Mouse (Mus musculus): Measurements from ENCODE around the gene Duxbl1. TPM values are rescaled to one million over a fixed set of nuclear protein-coding genes. Genes with fewer than 3 reads are reported as not detected.
"Not testable (repeated sequence)": the region's sequence is repeated elsewhere in the genome, so short reads cannot be mapped to it uniquely, and the experiment has no call there.

Duxbl1 gene
- not detected for polyA plus RNA-seq (2017; shearing (Covaris generic))

- not testable (repeated sequence) for ATAC-seq
Measured at GRCm38 (mm10) chr14:25978371-25979241, at the start of gene Duxbl1. Gene Duxbl1, plus strand, starts transcription at chr14:25978577.

GRCm38 (mm10) chr14:25936867-25937630, 41.3 kb upstream of the Duxbl1 start:
- not testable (repeated sequence) for ATAC-seq

DNA sequence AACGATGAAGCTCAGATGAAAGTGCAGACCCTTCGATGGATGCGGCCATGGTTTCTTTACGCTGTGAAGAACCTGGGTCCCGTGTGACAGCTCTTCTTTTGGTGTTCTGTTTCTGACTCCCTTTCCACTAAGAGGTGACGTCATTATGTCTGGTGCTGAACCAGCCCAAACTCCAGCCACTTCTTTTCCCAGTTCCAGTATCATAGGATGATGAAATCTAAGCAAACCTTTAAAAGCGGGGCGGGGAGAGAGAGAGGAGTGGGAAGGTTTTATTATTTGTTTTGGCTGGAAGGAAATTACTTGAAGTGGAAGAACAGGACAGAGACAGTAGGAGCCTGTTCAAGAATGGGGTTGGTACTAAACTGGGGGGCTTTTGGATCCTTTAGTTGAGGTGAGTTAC, 40.4 kb upstream of the Duxbl1 start, which contains the start of gene Cphx1:
Gene Cphx1, plus strand, starts transcription at position 301 of the 400 bp plus-strand sequence.
- ATAC-seq, result not testable (repeated sequence)

DNA sequence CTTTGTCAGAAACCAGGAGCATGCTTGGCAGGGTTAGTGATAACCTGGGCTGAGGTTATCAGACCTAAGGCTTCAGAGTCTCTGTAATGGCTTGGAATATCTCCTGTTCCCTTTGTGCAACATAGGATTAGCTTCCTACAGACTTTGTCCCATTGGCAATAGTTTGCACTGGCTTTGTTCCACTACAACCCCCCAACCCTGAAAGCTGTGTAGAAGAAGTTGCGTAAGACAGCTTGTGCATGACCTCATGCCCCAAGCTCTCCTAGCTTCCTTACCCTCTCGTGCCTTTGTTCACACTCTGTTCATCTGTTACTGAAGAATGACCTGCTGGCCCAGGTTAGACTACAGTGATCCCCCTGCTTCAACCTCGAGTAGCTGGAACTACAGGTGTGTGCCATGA, 20.5 kb upstream of the Duxbl1 start:
- ATAC-seq, result not testable (repeated sequence)

DNA sequence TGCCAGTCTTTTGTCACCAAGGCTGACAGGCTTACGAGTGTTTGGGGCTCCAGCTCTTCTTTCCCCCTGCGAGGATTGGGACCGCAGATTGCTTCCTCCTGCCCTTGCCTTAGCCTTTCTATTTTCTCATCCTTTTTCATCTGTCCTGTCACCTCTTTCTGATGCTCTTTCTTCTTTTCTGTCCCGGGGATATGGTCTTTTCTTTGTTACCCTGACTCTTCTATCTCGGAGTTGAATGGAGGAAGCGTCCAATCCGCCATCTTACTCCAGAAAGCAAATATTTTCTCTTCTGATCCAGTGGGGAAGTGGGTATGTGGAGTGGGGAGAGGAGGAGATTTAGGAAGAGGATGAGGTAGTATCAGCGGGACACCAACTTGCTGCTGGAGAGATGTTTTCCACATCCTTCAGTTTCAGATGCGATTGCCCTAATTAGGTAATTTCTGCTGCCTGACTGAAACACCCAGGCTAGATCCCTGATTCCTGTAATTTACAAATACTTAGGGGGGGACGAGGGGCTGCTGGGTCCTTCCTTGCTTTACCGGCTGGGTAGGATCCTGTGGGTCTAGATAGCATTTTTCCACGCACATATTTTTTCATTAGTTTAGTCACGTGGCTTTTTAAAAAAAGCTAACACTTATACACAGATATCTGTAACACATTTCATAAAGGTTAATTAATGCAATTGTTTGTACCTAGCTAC, 1.0 kb downstream of the Duxbl1 start:
- ATAC-seq, result not testable (repeated sequence)

DNA sequence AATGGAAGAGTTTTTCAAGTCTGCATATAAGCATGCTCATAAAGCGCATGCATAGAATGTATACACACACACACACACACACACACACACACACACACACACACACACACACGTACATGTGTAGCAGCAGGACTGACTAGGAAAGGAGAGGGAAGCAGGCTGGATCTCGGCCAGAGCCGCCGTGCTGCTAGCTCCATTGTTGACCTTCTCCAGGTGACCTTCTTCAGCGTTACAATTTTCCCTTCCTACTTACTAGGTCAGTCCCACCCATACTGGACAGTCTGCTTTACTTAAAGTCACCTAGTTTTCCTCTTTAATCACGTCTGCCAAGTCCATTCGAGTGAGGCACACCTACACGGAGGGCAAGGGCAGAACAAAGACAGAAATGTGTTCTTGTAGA, 3.5 kb downstream of the Duxbl1 start:
- ATAC-seq, result not testable (repeated sequence)

DNA sequence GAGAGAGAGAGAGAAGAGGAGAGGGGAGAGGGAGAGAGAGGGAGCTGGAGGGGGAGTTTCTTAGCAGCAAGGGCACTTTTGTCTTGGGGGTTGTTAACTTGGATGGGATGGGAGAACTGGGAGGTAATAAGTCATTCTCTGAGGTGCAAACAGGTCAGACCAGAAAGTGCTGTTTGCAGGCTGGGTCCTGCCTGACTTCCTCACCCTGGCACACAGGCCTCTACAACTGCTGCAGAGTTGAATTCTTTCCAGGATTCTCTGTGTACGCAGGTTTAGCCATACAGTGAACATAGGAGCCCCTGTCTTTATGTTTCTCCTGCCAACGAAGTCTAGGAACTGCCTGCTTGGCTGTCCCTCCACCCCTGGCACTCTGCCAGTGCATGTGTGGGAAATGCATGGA, 29.1 kb downstream of the Duxbl1 start:
- ATAC-seq, result not testable (repeated sequence)

DNA sequence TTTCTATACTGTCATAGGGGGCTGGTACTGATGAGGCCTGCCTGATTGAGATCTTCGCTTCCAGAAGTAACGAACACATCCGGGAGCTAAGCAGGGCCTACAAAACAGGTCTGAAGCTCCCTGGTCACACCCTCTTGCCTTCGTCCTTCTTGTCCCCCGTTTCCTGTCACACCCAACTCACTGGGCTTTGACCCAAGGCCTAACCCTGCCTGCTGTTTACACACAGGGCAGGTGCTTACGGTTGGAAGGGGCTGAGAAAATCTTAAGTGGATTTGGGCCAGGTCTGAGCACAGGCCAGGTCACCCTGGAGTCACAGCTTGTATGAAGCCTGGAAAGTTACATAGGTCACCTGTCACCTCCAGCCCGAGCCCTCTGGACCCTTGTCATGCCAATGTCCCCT, 38.0 kb downstream of the Duxbl1 start:
- ATAC-seq, result not testable (repeated sequence)

- not testable (repeated sequence) for ATAC-seq
Measured at GRCm38 (mm10) chr14:26021555-26021954, 43.2 kb downstream of the Duxbl1 start.

DNA sequence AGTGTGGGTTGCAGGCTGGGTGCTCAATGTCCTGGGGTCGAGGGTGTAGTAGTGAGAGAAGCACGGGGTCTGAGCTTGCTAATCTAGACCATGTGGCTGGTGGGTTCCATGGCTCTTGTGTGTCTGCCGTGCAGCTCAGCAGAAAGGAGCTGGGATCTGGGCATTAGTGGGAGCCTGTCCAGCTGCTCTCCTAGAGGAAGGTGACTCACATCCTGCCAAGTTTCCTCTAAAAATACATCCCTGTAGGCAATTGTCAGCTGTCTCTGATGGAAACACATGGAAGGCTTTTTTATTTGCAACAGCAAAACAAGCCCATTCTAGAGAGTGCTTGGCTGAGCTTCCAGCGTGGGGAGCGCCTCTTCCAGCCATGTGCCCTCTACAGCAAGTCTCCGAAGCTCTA, 44.5 kb downstream of the Duxbl1 start:
- ATAC-seq, result not testable (repeated sequence)

- not testable (repeated sequence) for ATAC-seq
Measured at GRCm38 (mm10) chr14:26025653-26026052, 47.3 kb downstream of the Duxbl1 start.

- not testable (repeated sequence) for ATAC-seq
Measured at GRCm38 (mm10) chr14:26034364-26034763, 56.0 kb downstream of the Duxbl1 start.

DNA sequence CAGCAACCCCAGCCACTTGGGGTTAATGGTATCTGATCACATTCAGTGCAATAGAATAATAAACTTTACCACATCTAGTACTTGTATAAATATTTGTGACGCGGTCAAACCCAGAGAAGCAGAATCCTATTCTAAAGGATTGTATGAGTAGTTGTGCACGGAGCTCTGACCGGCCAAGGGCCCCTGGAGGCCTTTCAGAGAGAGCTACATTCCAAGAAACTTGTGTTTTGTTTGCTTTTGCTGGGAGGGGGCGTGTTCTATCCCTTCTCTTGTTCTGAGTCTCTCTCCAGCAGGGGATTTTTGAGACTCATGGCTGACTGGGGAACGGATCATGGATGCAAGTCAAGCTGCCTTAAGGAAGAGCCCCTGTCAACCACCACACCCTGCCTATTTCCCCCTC, 57.1 kb downstream of the Duxbl1 start:
- not testable (repeated sequence) for ATAC-seq

Other genes with a start within 250 kb of the Duxbl1 start
- gene Zcchc24, start 209.5 kb upstream of the Duxbl1 start, polyA plus RNA-seq (2017; shearing (Covaris generic)), result 1 to 10 TPM in 1 of 2 experiments, under 1 TPM in 1; 0.84 to 1.3 TPM
- gene Anxa11, start 136.4 kb upstream of the Duxbl1 start, polyA plus RNA-seq (2017; shearing (Covaris generic)), result 10 to 100 TPM; 59.7 to 84.6 TPM
- gene Plac9a, start 75.5 kb upstream of the Duxbl1 start, polyA plus RNA-seq (2017; shearing (Covaris generic)), result not detected
- 1 to 10 TPM; 5.5 to 6.8 TPM for gene Tmem254a, start 50.9 kb upstream of the Duxbl1 start, polyA plus RNA-seq (2017; shearing (Covaris generic))
- not detected for gene Cphx1, start 40.3 kb upstream of the Duxbl1 start, polyA plus RNA-seq (2017; shearing (Covaris generic))
- not detected for gene Gm9780, start 64.1 kb downstream of the Duxbl1 start, polyA plus RNA-seq (2017; shearing (Covaris generic))
- 100 to 1,000 TPM in 1 of 2 experiments, 10 to 100 TPM in 1; 97.0 to 118 TPM for gene Tmem254c, start 88.8 kb downstream of the Duxbl1 start, polyA plus RNA-seq (2017; shearing (Covaris generic))
- not detected for gene Cphx2, start 102.9 kb downstream of the Duxbl1 start, polyA plus RNA-seq (2017; shearing (Covaris generic))
- not detected for gene Cphx3, start 103.7 kb downstream of the Duxbl1 start, polyA plus RNA-seq (2017; shearing (Covaris generic))
- gene Duxbl2, start 139.8 kb downstream of the Duxbl1 start, polyA plus RNA-seq (2017; shearing (Covaris generic)), result not detected
- not detected for gene Plac9b, start 203.9 kb downstream of the Duxbl1 start, polyA plus RNA-seq (2017; shearing (Covaris generic))
- gene Tmem254b, start 228.5 kb downstream of the Duxbl1 start, polyA plus RNA-seq (2017; shearing (Covaris generic)), result 10 to 100 TPM; 25.9 to 46.5 TPM

Measured in CD4-positive, CD25-positive, alpha-beta regulatory T cell, adult 4 months (primary cell).